Mouse (Mus musculus): Measurements from ENCODE around the gene Reln. TPM values are rescaled to one million over a fixed set of nuclear protein-coding genes. Genes with fewer than 3 reads are reported as not detected.

Gene Reln
- polyA plus RNA-seq, 1 experiment from 2014 or later, result 5.1 TPM

- H3K4me2 ChIP-seq (replicated peaks), result no peak overlapping the region
- no peaks in the 10 kb centered on the region; the same call in 1 of the 2 replicates for H3K4me1 ChIP-seq
- no peak overlapping the region for H3K27ac ChIP-seq (replicated peaks)
- H3K27me3 ChIP-seq, result no peaks in the 10 kb centered on the region
- H3K36me3 ChIP-seq, result no peaks in the 10 kb centered on the region
- 47% methylated on average over 9 of the region's 9 CpGs for WGBS
- no peaks in the 10 kb centered on the region for H3K9me3 ChIP-seq (replicated peaks)
- no peak for ATAC-seq (ENCODE audit: insufficient number of reproducible peaks, low FRiP score, low TSS enrichment, low read depth)
- no peak overlapping the region for H3K9ac ChIP-seq
- H3K4me3 ChIP-seq (replicated peaks), result no peak overlapping the region
Measured at GRCm38 (mm10) chr5:21947610-21948381, 396.7 kb downstream of the Reln start.

DNA sequence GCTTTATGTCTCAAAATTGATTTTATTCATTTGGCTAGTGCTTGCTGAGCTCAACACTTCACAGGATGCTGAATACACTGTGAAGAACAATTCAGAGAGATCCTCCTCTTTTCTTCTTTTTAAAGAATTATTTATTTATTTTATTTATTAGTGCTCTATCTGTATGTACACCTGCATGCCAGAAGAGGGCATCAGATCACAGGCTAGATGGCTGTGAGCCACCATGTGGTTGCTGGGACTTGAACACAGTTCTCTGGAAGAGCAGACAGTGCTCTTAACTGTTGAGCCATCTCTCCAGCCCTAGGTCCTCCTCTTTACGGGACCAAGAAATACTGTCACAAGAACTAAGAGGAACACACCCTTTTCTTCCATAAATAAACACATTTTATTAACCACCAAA is 399.9 kb downstream of the Reln start:
- no peak overlapping the region for H3K4me3 ChIP-seq (replicated peaks)
- H3K27me3 ChIP-seq, result no peaks in the 10 kb centered on the region
- H3K4me2 ChIP-seq (replicated peaks), result no peak overlapping the region
- no peak overlapping the region for H3K9ac ChIP-seq
- H3K9me3 ChIP-seq (replicated peaks), result no peaks in the 10 kb centered on the region
- H3K27ac ChIP-seq (replicated peaks), result no peak overlapping the region
- no peaks in the 10 kb centered on the region; the same call in 1 of the 2 replicates for H3K4me1 ChIP-seq
- 88% methylated on average over 1 of the region's 1 CpGs for WGBS
- ATAC-seq (ENCODE audit: insufficient number of reproducible peaks, low FRiP score, low TSS enrichment, low read depth), result no peak
- no peaks in the 10 kb centered on the region for H3K36me3 ChIP-seq

DNA sequence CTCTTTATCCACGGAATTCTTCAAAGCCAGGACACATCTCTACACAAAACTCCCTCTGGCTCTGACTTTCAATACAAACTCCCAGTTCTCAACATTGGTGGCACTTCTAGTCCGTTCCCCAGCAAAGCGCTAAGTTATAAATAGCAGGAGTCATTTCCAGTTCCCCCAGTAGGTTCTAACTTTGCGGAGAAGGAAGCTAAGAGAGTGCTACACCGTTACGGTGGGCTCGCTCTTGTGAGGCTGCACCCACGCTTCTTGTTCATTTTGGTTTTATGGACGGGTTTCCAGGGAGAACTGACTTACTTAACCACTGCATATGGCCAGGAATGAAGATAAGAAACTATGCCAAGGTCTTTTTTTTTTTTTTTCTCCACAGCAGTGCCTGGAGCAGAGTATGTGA is 405.1 kb downstream of the Reln start:
- 87% methylated on average over 9 of the region's 9 CpGs for WGBS
- H3K4me2 ChIP-seq (replicated peaks), result no peak overlapping the region
- no peaks in the 10 kb centered on the region for H3K9me3 ChIP-seq (replicated peaks)
- no peak overlapping the region for H3K9ac ChIP-seq
- no peaks in the 10 kb centered on the region for H3K4me1 ChIP-seq
- ATAC-seq (ENCODE audit: insufficient number of reproducible peaks, low FRiP score, low TSS enrichment, low read depth), result no peak
- H3K36me3 ChIP-seq, result no peaks in the 10 kb centered on the region
- no peaks in the 10 kb centered on the region for H3K27me3 ChIP-seq
- no peak overlapping the region for H3K27ac ChIP-seq (replicated peaks)
- no peak overlapping the region for H3K4me3 ChIP-seq (replicated peaks)

DNA sequence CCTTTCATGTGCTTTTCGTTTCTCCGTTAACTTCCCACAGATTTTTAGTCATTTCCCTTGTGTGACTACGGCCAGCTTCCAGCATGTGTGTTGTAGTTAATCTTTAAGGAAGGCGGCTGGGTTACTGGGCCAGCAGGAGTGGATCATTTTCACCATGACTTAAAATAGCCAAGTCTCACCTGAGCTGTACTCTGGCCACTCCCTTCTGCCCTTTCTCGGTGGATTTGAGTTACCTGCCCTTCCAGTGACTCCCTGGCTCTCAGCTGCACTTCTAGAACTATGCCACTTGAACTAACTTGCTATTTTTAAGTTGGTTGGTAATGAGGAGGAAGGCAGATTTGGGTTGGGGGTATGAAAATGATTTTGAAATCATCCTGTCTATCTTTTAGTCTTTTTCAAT is 406.4 kb downstream of the Reln start:
- Histone ChIP-seq H3K9ac (no peak overlapping the region), H3K4me3 (replicated peaks) (no peak overlapping the region), H3K9me3 (replicated peaks) (no peaks in the 10 kb centered on the region), H3K27me3 (no peaks in the 10 kb centered on the region), H3K27ac (replicated peaks) (no peak overlapping the region), H3K4me1 (no peaks in the 10 kb centered on the region), H3K36me3 (no peaks in the 10 kb centered on the region), H3K4me2 (replicated peaks) (no peak overlapping the region)
- WGBS, result 72% methylated on average over 5 of the region's 5 CpGs
- no peak for ATAC-seq (ENCODE audit: insufficient number of reproducible peaks, low FRiP score, low TSS enrichment, low read depth)

DNA sequence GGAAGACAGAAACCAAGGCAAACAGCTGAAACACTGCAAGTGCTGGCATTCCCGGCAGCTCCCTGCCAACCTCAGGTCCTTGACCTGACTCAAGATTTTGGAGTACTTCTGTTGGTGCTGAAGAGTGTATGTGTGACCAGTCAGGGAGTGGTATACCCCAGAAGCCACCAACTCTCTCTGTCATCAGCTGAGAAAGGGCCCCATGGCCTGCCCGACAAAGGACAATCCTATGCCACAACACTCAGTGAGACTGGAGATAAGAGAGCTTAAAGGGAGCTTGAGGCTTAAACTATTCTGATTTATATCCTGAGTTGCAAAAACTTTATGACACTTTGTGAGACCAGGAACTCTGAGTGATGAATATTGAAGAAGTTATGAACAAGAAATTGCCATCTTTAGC is 407.9 kb downstream of the Reln start:
- no peaks in the 10 kb centered on the region for H3K36me3 ChIP-seq
- H3K27ac ChIP-seq (replicated peaks), result no peak overlapping the region
- no peak overlapping the region for H3K9ac ChIP-seq
- no peak for ATAC-seq (ENCODE audit: insufficient number of reproducible peaks, low FRiP score, low TSS enrichment, low read depth)
- no peaks in the 10 kb centered on the region for H3K4me1 ChIP-seq
- H3K27me3 ChIP-seq, result no peaks in the 10 kb centered on the region
- no peak overlapping the region for H3K4me2 ChIP-seq (replicated peaks)
- 86% methylated on average over 2 of the region's 2 CpGs for WGBS
- H3K4me3 ChIP-seq (replicated peaks), result no peak overlapping the region
- H3K9me3 ChIP-seq (replicated peaks), result no peaks in the 10 kb centered on the region

DNA sequence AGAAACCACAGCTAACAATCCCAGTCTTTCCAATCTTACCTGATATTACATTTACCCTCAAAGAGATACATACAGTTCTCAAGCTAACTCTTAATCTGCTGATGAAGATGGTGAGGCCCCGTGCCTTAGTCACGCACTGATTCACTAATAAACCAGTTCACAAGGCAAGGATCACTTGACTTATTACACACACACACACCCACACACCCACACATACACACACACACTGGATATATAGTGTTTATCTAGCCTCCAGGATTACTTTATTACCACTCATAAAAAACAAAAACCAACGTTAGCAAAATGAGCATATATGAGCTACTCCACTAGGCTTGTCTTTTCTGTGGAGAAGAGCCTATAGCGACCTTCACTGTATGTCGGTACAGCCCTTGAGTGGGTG is 408.4 kb downstream of the Reln start:
- Histone ChIP-seq H3K27ac (replicated peaks) (no peak overlapping the region), H3K9me3 (replicated peaks) (no peaks in the 10 kb centered on the region), H3K9ac (no peak overlapping the region), H3K27me3 (no peaks in the 10 kb centered on the region), H3K36me3 (no peaks in the 10 kb centered on the region), H3K4me1 (no peaks in the 10 kb centered on the region), H3K4me2 (replicated peaks) (no peak overlapping the region), H3K4me3 (replicated peaks) (no peak overlapping the region)
- WGBS, result 85% methylated on average over 5 of the region's 5 CpGs
- no peak for ATAC-seq (ENCODE audit: insufficient number of reproducible peaks, low FRiP score, low TSS enrichment, low read depth)

GRCm38 (mm10) chr5:21934811-21935396 is 409.6 kb downstream of the Reln start:
- Histone ChIP-seq H3K4me3 (replicated peaks) (no peak overlapping the region), H3K4me1 (no peaks in the 10 kb centered on the region), H3K27ac (replicated peaks) (no peak overlapping the region), H3K36me3 (no peaks in the 10 kb centered on the region), H3K9me3 (replicated peaks) (no peaks in the 10 kb centered on the region), H3K27me3 (no peaks in the 10 kb centered on the region), H3K4me2 (replicated peaks) (no peak overlapping the region), H3K9ac (no peak overlapping the region)
- WGBS, result 81% methylated on average over 13 of the region's 13 CpGs
- no peak for ATAC-seq (ENCODE audit: insufficient number of reproducible peaks, low FRiP score, low TSS enrichment, low read depth)

DNA sequence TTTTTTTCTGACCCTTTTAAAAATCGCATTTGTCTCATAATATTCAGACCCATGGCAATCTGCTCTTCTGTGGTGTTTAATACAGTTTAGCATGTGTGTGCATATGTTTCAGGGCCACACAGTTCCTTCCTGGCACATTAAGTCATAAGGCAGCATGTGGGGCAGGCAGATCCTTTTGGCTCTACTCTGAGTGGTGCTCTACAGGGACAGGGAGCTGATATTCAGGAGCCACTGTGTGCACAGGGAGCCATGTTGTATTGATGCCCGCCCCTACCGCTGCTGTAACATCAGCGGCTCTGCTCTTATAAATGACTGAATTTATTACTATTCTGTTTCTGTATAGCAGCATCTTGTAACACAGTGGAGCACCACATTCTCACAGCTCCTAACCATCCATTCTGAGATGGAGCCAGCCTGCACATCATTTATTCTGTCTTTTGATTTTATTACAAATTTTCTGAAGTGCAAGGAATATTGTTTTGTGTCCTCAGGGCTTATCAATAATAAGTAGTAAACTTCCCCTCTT is 410.3 kb downstream of the Reln start:
- Histone ChIP-seq H3K4me2 (replicated peaks) (no peak overlapping the region), H3K9ac (no peak overlapping the region), H3K4me1 (no peaks in the 10 kb centered on the region), H3K9me3 (replicated peaks) (no peaks in the 10 kb centered on the region), H3K27me3 (no peaks in the 10 kb centered on the region), H3K36me3 (no peaks in the 10 kb centered on the region), H3K27ac (replicated peaks) (no peak overlapping the region), H3K4me3 (replicated peaks) (no peak overlapping the region)
- no peak for ATAC-seq (ENCODE audit: insufficient number of reproducible peaks, low FRiP score, low TSS enrichment, low read depth)
- WGBS, result 90% methylated on average over 4 of the region's 4 CpGs

- Histone ChIP-seq H3K9me3 (replicated peaks) (no peaks in the 10 kb centered on the region), H3K4me2 (replicated peaks) (no peak overlapping the region), H3K9ac (no peak overlapping the region), H3K27ac (replicated peaks) (no peak overlapping the region), H3K4me1 (no peaks in the 10 kb centered on the region), H3K27me3 (no peaks in the 10 kb centered on the region), H3K36me3 (no peaks in the 10 kb centered on the region), H3K4me3 (replicated peaks) (no peak overlapping the region)
- WGBS, result 70% methylated on average over 8 of the region's 8 CpGs
- no peak for ATAC-seq (ENCODE audit: insufficient number of reproducible peaks, low FRiP score, low TSS enrichment, low read depth)
Measured at GRCm38 (mm10) chr5:21933340-21934075, 411.0 kb downstream of the Reln start.

DNA sequence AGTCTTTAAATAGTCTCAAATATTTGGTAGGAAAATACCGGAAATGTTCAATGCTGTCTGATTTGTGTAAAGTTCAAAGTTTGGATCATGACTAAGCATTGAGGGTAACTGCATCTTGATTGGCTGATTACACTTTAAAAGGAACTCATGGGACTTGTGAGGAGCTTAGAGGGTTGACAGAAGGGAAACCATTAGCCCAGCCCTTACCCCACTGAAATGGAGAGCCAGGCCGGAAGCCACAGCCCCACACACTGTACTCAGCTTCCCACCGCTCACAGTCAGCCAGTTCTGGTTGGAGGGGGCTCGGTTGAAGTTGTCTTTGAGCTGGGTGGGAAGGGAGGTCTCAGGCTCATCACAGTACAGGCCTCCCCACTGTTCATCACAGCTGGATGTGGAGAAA is 413.4 kb downstream of the Reln start:
- no peaks in the 10 kb centered on the region for H3K4me1 ChIP-seq
- H3K9me3 ChIP-seq (replicated peaks), result no peaks in the 10 kb centered on the region
- H3K4me2 ChIP-seq (replicated peaks), result no peak overlapping the region
- H3K27me3 ChIP-seq, result no peaks in the 10 kb centered on the region
- no peak overlapping the region for H3K4me3 ChIP-seq (replicated peaks)
- no peak overlapping the region for H3K27ac ChIP-seq (replicated peaks)
- WGBS, result 54% methylated on average over 4 of the region's 4 CpGs
- no peaks in the 10 kb centered on the region for H3K36me3 ChIP-seq
- ATAC-seq (ENCODE audit: insufficient number of reproducible peaks, low FRiP score, low TSS enrichment, low read depth), result no peak
- H3K9ac ChIP-seq, result no peak overlapping the region

GRCm38 (mm10) chr5:21920310-21920709 is 424.2 kb downstream of the Reln start:
- no peak overlapping the region for H3K9ac ChIP-seq
- no peak overlapping the region for H3K4me3 ChIP-seq (replicated peaks)
- 76% methylated on average over 6 of the region's 6 CpGs for WGBS
- no peaks in the 10 kb centered on the region for H3K36me3 ChIP-seq
- no peaks in the 10 kb centered on the region for H3K27me3 ChIP-seq
- ATAC-seq (ENCODE audit: insufficient number of reproducible peaks, low FRiP score, low TSS enrichment, low read depth), result no peak
- no peaks in the 10 kb centered on the region for H3K4me1 ChIP-seq
- H3K9me3 ChIP-seq (replicated peaks), result no peaks in the 10 kb centered on the region
- H3K4me2 ChIP-seq (replicated peaks), result no peak overlapping the region
- no peak overlapping the region for H3K27ac ChIP-seq (replicated peaks)

All from embryonic facial prominence, embryonic 15.5 days (tissue).